Mouse (Mus musculus) hindbrain, embryonic 10.5 days (tissue): ENCODE data around the gene Phactr3. TPM values are rescaled to one million over a fixed set of nuclear protein-coding genes. Genes with fewer than 3 reads are reported as not detected.

Source experiments
- DNase-seq: peaks from one replicate; pipeline ENCODE4 v3.0.0-alpha.2; 2017; ENCODE audit warnings: low spot score
- H3K27ac ChIP-seq: fragments of 300-500 bp; sonication (generic); 2 replicates; pipeline ENCODE4 v1.5.1; 2016; ENCODE audit warnings: mild to moderate bottlenecking, moderate library complexity
- H3K27me3 ChIP-seq: fragments of 300-500 bp; sonication (generic); 2 replicates; pipeline ENCODE4 v1.6.1; 2016; ENCODE audit warnings: mild to moderate bottlenecking; ENCODE audit not compliant: poor library complexity, insufficient read depth, severe bottlenecking
- H3K36me3 ChIP-seq: fragments of 300-500 bp; sonication (generic); 2 replicates; pipeline ENCODE4 v1.6.1; 2016; ENCODE audit warnings: mild to moderate bottlenecking, moderate library complexity
- H3K4me1 ChIP-seq: fragments of 300-500 bp; sonication (generic); replicated peaks from 2 replicates; pipeline ENCODE4 v1.6.1; 2016; ENCODE audit warnings: mild to moderate bottlenecking
- H3K4me3 ChIP-seq: fragments of 300-500 bp; sonication (generic); 2 replicates; pipeline ENCODE4 v1.5.1; 2016; ENCODE audit warnings: mild to moderate bottlenecking, moderate library complexity
- H3K9me3 ChIP-seq: fragments of 300-500 bp; sonication (generic); 2 replicates; pipeline ENCODE4 v1.6.1; 2016; ENCODE audit warnings: mild to moderate bottlenecking, moderate library complexity
- WGBS: fragments of 180-500 bp; shearing (Covaris S2); methylation state at CpG from one replicate; pipeline ENCODE4 v1.1.7; 2016; 5-methylcytosine and 5-hydroxymethylcytosine counted together
- polyA plus RNA-seq: library from polyadenylated mRNA; unstranded; fragments of >200 nt; fragmentation: Nextera tagmentation; extraction: Ambion mirVana; gene quantifications from 2 replicates; pipeline ENCODE4 v1.2.1, GENCODE M21; 2016

Gene Phactr3
- polyA plus RNA-seq, 1 experiment from 2014 or later: 11.1 TPM

DNA sequence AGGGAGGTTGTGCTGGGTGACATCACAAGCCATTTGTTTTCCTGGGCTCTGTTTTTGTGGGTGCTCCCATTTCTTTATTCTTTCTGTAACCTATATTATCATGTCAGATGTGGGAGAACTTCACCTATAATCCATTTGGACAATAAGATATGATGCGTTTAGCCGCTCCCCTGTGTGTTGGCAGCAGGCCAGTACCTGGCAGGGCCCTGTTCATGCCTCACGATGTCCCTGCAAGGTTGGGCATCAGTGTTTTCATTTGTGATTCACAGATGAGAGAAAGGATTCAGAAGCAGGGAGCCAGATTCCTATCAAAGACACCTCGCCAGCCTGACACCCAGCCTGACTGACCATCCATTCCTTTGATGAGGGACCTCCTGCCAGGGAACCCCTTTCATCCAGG, 99.7 kb downstream of the Phactr3 start:
- Histone ChIP-seq H3K9me3 (no peaks in the 10 kb centered on the region), H3K4me1 (no peaks in the 10 kb centered on the region), H3K36me3 (no peaks in the 10 kb centered on the region), H3K27ac (no peak overlapping the region), H3K27me3 (no peaks in the 10 kb centered on the region), H3K4me3 (no peak overlapping the region)
- no peak for DNase-seq
- 63% methylated on average over 4 of the region's 4 CpGs for WGBS

DNA sequence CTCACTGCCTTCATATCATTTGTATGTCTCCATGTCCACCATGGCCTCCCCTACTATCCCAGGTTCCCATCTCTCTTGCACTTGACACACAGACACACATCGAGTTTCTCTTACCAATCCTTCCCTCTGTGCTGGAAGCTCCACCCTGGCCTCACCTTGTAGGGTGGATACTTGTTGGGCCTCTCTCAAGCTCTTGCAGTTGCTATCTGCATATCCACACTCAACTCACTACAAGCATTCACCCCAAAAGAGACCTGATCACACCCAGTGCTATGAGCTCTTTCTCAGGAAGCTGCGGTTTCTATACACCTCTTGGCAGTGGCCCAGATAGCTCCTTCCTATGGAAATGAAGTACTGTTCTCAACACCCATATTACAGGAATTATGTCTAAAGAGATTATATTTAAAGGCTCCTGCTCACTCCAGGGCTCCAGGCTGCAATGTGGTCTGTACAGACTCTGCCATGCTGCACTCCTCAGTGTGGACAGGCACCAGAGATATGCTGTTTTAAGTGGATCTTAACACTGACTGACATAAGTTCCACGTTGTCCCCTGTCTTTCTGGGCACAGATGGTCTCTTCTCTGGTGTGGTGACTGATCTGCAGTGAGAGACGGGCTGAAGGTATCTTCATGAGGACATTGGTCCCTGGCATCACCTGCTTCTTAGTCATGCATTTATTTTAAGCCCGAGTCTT, 100.8 kb downstream of the Phactr3 start:
- 75% methylated on average over 5 of the region's 5 CpGs for WGBS
- Histone ChIP-seq H3K9me3 (no peaks in the 10 kb centered on the region), H3K4me1 (no peaks in the 10 kb centered on the region), H3K36me3 (no peaks in the 10 kb centered on the region), H3K4me3 (no peak overlapping the region), H3K27ac (no peak overlapping the region), H3K27me3 (no peaks in the 10 kb centered on the region)
- DNase-seq: no peak

DNA sequence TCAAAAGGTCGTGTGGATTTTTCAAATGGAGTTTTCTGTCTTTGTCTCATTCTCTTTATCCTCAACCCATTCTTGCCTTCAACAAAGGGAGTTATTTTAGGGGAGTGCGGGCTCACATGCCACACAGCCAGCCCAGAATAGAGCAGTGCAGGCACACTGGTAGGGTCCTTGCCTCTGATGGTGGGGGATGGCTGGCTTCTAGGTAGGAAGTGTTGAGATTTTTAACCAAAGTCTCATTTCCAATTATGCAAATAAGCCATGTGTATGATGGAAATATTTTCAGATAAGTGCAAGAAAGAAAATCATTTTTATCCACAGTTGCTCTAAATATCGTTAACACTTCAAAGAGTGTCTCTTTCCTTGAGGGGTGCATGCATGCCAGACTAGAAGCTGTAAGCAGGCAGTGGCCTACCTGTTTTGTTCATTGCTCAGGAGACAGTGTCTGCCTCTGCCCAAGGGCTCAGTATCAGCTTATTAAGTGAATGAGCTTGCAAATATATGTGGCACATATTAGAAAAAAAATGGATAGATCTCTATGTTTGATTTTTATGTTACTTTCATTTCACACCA, 101.5 kb downstream of the Phactr3 start:
- WGBS: 67% methylated on average over 3 of the region's 3 CpGs

DNA sequence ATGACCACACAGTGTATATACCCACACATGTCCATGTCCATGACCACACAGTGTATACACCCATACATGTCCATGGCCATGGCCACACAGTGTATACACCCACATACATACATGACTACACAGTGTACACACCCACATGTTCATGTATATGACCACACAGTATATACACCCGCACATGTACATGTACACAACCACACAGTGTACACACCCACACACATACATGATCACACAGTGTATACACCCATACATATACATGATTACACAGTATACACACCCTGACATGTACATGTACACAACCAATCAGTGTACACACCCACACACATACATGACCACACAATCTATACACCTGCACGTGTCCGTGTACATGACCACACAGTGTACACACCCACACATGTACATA, 102.2 kb downstream of the Phactr3 start:
- Histone ChIP-seq H3K4me3 (no peak overlapping the region), H3K36me3 (no peaks in the 10 kb centered on the region)

More for the DNA sequence above, 101.5 kb downstream of the Phactr3 start:
- Histone ChIP-seq H3K36me3 (no peaks in the 10 kb centered on the region), H3K9me3 (no peaks in the 10 kb centered on the region), H3K4me3 (no peak overlapping the region), H3K4me1 (no peaks in the 10 kb centered on the region), H3K27me3 (no peaks in the 10 kb centered on the region), H3K27ac (no peak overlapping the region)
- no peak for DNase-seq

DNA sequence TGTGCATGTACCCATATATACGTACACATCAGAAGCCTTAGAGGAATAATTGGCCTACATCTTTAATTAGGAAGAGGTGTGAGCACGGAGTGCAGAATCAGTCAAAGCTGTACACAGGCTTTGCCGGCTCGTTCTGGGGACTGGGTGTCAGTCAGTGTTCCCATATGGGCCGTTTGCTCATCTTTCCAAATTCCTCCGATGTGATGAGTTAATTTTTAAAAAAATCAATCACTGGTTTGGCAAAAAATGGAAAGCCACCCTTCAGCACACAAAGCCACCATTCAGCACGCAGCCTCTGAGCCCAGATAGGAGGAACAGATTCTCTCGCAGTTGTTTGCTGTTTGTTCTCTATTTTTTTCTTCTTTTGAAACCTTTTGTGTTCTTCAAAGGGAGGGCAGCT, 110.5 kb downstream of the Phactr3 start:
- H3K9me3 ChIP-seq: peaks cover 6% of the 10 kb centered on the region; the same call in 1 of the 2 replicates
- no peaks in the 10 kb centered on the region for H3K27me3 ChIP-seq
- H3K4me1 ChIP-seq: 0 out of 2 replicates have a peak, but pooled peaks cover 3% of the 10 kb centered on the region
- no peak overlapping the region for H3K4me3 ChIP-seq
- WGBS: 81% methylated on average over 8 of the region's 8 CpGs
- H3K27ac ChIP-seq: no peak overlapping the region
- DNase-seq: no peak
- no peaks in the 10 kb centered on the region for H3K36me3 ChIP-seq

More for the DNA sequence above, 102.2 kb downstream of the Phactr3 start:
- Histone ChIP-seq H3K27ac (no peak overlapping the region), H3K27me3 (no peaks in the 10 kb centered on the region), H3K9me3 (no peaks in the 10 kb centered on the region), H3K4me1 (no peaks in the 10 kb centered on the region)
- no peak for DNase-seq
- WGBS: 94% methylated on average over 3 of the region's 3 CpGs

DNA sequence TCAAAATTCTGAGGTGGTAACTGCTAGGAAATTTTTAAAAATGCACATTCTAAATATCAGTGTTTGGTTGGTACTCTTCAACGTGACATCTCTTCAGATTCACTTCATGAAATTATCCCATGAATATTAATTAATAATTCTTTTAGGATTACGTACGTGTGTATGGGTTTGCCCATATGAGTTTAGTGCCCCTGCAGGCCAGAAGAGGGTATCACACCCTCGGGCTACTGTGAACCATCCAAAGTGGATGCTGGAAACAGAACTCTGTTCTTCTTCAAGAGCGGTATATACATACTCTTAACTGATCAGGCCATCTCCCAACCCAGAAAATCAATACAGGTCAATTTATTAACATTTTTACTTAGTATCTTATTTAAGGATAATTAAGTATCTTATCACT, 114.7 kb downstream of the Phactr3 start:
- H3K27ac ChIP-seq: no peak overlapping the region
- peaks cover 6% of the 10 kb centered on the region; the same call in 1 of the 2 replicates for H3K9me3 ChIP-seq
- H3K27me3 ChIP-seq: no peaks in the 10 kb centered on the region
- 78% methylated on average over 5 of the region's 5 CpGs for WGBS
- no peaks in the 10 kb centered on the region for H3K36me3 ChIP-seq
- H3K4me3 ChIP-seq: no peak overlapping the region
- no peak for DNase-seq
- H3K4me1 ChIP-seq: 0 out of 2 replicates have a peak, but pooled peaks cover 3% of the 10 kb centered on the region

DNA sequence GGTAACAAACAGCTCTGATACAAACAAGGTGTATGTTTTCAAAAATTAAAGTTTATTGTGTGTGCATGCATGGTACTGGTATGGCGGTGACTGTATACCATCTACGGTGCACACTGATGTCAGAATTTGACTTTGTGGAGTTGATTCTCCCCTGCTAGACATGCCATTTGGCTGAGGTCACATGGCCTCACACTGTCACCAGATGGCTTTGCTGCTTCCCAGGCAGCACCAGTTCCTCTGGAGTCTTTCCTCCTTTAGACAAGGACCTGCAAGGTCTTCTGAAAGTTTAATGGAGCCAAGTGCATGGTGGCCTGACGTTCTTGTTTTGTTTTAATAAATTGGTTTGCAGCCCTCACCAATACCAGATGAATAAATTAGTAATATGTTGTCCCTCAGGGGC, 118.3 kb downstream of the Phactr3 start:
- no peak overlapping the region for H3K4me3 ChIP-seq
- no peak overlapping the region for H3K27ac ChIP-seq
- 85% methylated on average over 3 of the region's 3 CpGs for WGBS
- H3K9me3 ChIP-seq: no peaks in the 10 kb centered on the region
- DNase-seq: no peak
- H3K36me3 ChIP-seq: no peaks in the 10 kb centered on the region
- H3K4me1 ChIP-seq: peaks cover 11% of the 10 kb centered on the region
- no peaks in the 10 kb centered on the region for H3K27me3 ChIP-seq

DNA sequence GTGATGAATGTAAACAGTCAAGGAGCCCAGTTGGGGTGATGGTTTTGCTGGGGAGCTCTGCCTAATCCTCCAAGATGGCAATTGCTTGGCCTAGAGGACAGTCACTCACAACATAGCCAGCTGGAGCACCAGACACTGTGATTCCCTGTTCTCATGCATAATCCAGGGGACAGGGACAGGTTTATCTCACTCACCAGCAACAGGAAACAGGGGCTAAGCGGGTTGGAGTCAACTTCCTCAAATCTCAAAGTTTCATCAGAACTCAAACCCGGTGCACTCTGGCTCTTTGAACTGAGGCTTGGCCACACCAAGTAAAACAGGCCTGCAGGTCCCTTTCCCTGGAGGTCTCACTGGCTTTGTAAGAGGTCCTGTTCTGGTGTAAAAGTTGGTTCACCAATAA, 119.7 kb downstream of the Phactr3 start:
- no peak for DNase-seq
- Histone ChIP-seq H3K27ac (no peak overlapping the region), H3K4me1 (peaks cover 11% of the 10 kb centered on the region), H3K9me3 (no peaks in the 10 kb centered on the region), H3K4me3 (no peak overlapping the region), H3K27me3 (no peaks in the 10 kb centered on the region), H3K36me3 (no peaks in the 10 kb centered on the region)
- WGBS: 85% methylated on average over 2 of the region's 2 CpGs

DNA sequence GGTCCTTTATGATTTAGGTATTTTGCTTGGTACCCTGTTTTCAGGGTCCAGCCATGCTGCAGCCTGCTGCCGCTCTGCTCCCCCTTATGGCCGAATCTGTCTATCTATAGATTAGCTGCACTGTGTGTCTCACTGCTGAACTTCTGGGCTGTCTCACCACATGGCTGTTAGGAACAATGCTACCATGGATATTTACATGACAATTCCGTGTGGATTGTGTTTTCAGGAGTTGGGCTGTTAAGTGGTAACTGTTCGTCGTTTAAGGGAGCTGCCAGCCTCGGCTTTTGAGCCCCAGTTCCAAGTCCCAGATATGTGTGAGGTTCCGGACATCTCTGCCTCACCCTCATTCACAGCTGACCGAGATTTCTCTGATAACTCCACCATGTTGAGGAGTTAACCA, 122.1 kb downstream of the Phactr3 start:
- Histone ChIP-seq H3K4me1 (peaks cover 11% of the 10 kb centered on the region), H3K4me3 (no peak overlapping the region), H3K9me3 (no peaks in the 10 kb centered on the region), H3K36me3 (no peaks in the 10 kb centered on the region), H3K27me3 (no peaks in the 10 kb centered on the region), H3K27ac (no peak overlapping the region)
- WGBS: 73% methylated on average over 8 of the region's 8 CpGs
- no peak for DNase-seq

DNA sequence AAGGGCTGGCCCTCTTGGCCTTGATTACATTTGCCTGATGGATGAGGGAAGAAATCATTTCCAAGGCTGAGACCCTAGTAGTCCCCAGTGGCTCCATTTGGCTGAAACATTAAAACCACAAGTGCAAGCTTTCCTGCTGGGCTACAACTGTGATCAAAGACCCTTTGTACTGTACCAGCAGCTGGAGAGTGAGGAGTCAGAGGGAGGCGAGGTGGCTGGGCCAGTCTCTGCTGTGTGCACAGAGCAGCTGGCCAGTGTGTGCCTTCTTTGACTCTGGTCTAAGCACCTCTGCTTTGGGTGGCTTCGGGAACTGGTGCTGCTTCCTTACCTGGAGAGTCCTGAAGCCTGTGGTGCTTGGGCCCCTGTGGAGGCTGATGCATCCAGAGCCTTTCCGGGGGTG, 122.6 kb downstream of the Phactr3 start:
- no peak for DNase-seq
- no peak overlapping the region for H3K27ac ChIP-seq
- H3K36me3 ChIP-seq: no peaks in the 10 kb centered on the region
- H3K4me3 ChIP-seq: no peak overlapping the region
- peaks cover 11% of the 10 kb centered on the region for H3K4me1 ChIP-seq
- WGBS: 46% methylated on average over 3 of the region's 3 CpGs
- H3K9me3 ChIP-seq: no peaks in the 10 kb centered on the region
- H3K27me3 ChIP-seq: no peaks in the 10 kb centered on the region

DNA sequence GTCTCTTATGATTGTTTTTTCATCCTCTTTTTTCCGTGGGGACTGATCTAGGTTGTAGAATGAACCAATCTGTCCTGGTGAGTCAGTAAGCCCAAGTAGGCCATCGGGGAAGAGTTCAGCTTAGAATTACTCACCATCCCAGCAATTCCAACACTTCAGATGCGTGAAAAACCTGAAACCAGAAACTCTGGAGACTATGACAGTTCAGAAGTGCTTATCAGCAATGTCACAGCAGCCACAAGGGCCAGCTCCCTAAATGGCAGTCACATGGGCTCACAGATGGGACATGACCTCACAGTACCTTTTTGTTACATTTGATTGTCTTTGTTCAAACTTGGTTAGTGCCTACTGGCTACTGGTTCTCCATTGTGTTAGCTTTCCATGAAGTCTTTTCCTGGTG, 124.2 kb downstream of the Phactr3 start:
- H3K27ac ChIP-seq: no peak overlapping the region
- H3K27me3 ChIP-seq: no peaks in the 10 kb centered on the region
- WGBS: 87% methylated on average over 3 of the region's 3 CpGs
- no peak overlapping the region for H3K4me3 ChIP-seq
- peaks cover 11% of the 10 kb centered on the region for H3K4me1 ChIP-seq
- no peak for DNase-seq
- no peaks in the 10 kb centered on the region for H3K9me3 ChIP-seq
- no peaks in the 10 kb centered on the region for H3K36me3 ChIP-seq

DNA sequence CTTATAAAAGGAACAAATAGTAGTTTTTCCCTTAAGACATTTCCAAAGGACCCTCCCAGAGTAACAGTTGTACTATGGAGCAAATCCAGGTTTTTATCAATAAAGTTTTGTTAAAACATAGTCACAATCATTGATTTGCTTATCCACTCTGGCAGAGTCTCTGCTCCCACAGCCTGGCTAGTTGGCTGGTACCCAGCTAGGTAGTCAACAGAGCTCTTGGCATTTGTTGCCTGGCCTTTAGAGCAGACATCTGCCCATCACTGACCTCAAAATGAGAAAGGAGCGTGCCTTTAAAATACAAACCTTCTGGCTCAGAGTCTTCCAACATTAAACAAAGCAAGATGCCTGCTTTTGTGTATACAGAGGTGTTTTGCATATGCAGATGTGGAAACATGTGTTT, 126.1 kb downstream of the Phactr3 start:
- Histone ChIP-seq H3K4me1 (peaks cover 11% of the 10 kb centered on the region), H3K4me3 (no peak overlapping the region), H3K27ac (no peak overlapping the region), H3K9me3 (no peaks in the 10 kb centered on the region), H3K27me3 (no peaks in the 10 kb centered on the region), H3K36me3 (no peaks in the 10 kb centered on the region)
- no peak for DNase-seq
- 84% methylated on average over 1 of the region's 1 CpGs for WGBS

DNA sequence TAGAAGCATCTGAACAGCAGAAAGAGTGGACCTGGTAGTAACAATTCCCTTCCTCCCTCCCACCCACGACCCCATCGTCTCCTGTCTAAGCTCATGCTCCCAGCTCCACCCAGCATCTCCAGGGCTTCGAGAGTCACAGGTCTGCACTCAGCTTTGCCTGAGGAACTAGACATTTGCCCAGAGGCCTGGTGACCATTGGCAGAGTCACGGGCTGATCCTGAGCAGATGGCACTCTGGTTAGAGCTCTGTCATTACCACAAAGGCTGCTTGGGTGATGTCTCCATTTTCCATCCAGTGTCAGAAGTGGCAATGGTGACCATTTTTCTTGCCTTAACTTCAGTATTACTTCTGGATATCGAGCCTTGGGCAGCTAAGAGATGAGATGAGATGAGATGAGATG, 127.1 kb downstream of the Phactr3 start:
- H3K36me3 ChIP-seq: no peaks in the 10 kb centered on the region
- peaks cover 15% of the 10 kb centered on the region for H3K4me1 ChIP-seq
- H3K27ac ChIP-seq: no peak overlapping the region
- no peaks in the 10 kb centered on the region for H3K27me3 ChIP-seq
- WGBS: 87% methylated on average over 5 of the region's 5 CpGs
- no peak overlapping the region for H3K4me3 ChIP-seq
- no peaks in the 10 kb centered on the region for H3K9me3 ChIP-seq
- DNase-seq: no peak
